Mouse (Mus musculus) embryonic facial prominence, embryonic 12.5 days (tissue): ENCODE results near the gene Zfp866. TPM values are rescaled to one million over a fixed set of nuclear protein-coding genes. Genes with fewer than 3 reads are reported as not detected.

ENCODE experiments used
- ATAC-seq: fragments of 200-750 bp; cut with Nextera tagmentation; 2 replicates; pipeline ENCODE4 v1.8.0; 2017; ENCODE audit not compliant: insufficient number of reproducible peaks, insufficient read depth, low FRiP score, low TSS enrichment
- H3K27ac ChIP-seq: fragments of 300-500 bp; sonication (generic); 2 replicates; pipeline ENCODE4 v1.5.1; 2016; ENCODE audit warnings: mild to moderate bottlenecking
- H3K27me3 ChIP-seq: fragments of 300-500 bp; sonication (generic); 2 replicates; pipeline ENCODE4 v1.6.1; 2016; ENCODE audit warnings: mild to moderate bottlenecking, moderate library complexity
- H3K36me3 ChIP-seq: fragments of 300-500 bp; sonication (generic); 2 replicates; pipeline ENCODE4 v1.6.1; 2016; ENCODE audit warnings: mild to moderate bottlenecking
- H3K4me1 ChIP-seq: fragments of 300-500 bp; sonication (generic); 2 replicates; pipeline ENCODE4 v1.6.1; 2016
- H3K4me2 ChIP-seq: fragments of 300-500 bp; sonication (generic); replicated peaks from 2 replicates; pipeline ENCODE4 v1.6.1; 2016; ENCODE audit warnings: mild to moderate bottlenecking, moderate library complexity
- H3K4me3 ChIP-seq: fragments of 300-500 bp; sonication (generic); 2 replicates; pipeline ENCODE4 v1.5.1; 2016; ENCODE audit warnings: mild to moderate bottlenecking
- H3K9ac ChIP-seq: fragments of 300-500 bp; sonication (generic); 2 replicates; pipeline ENCODE4 v1.6.1; 2016; ENCODE audit warnings: mild to moderate bottlenecking, moderate library complexity
- H3K9me3 ChIP-seq: fragments of 300-500 bp; sonication (generic); 2 replicates; pipeline ENCODE4 v1.6.1; 2016; ENCODE audit warnings: mild to moderate bottlenecking, moderate library complexity
- WGBS: fragments of 180-500 bp; shearing (Covaris S2); methylation state at CpG from one replicate; pipeline ENCODE4 v1.1.7; 2016; 5-methylcytosine and 5-hydroxymethylcytosine counted together
- polyA plus RNA-seq: library from polyadenylated mRNA; unstranded; fragments of >200 nt; fragmentation: Nextera tagmentation; extraction: Ambion mirVana; gene quantifications from 2 replicates; pipeline ENCODE4 v1.2.1, GENCODE M21; 2016

The Zfp866 gene
- 38.9 and 42.6 TPM in 2 replicates for polyA plus RNA-seq

DNA sequence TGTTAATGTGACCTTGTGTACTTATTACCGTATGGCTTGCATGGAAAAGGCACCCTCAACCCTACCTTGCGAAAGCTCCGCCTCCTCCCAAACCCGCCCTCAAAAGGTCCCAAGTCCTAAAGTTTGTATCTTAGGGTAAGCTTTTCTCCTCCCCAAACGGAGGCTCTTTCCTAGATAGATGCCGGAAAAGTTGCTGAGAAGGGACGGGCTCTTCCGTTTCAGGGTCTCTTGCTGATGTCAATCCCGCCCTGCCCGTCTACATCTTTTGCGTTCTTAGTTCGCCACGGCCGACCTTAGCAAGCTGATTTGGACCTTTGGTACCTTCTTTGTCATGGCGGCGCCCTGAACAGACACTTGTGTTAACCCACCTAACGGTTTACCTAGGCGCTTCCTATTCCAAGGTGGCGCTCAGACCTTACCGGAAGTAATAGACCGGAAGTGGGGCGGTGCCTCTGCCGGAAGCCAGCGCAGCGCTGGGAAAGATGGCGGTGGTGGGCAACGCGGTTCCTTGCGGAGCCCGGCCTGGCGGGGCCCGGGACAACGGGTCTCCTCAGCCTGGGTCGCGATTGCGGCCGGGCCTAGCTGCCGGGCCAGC is at the start of gene Zfp866, which contains the start of gene Atp13a1:
Zfp866 (minus strand) TSS at position 406 of the 595 bp plus-strand sequence.
Atp13a1 (plus strand) TSS at position 391 of the 595 bp plus-strand sequence.
- peak within 1 kb of the TSS; percentile 63 for H3K27ac ChIP-seq
- WGBS: under 1% methylated on average over 38 of the region's 38 CpGs
- H3K9ac ChIP-seq: peak within 1 kb of the TSS; percentile 89
- H3K4me1 ChIP-seq: peaks cover 11% of the 10 kb centered on the region
- H3K4me2 ChIP-seq: peak within 1 kb of the TSS; percentile 51
- peak within 1 kb of the TSS; percentile 99 for H3K4me3 ChIP-seq
- no peaks in the 10 kb centered on the region for H3K9me3 ChIP-seq
- H3K36me3 ChIP-seq: peaks cover 22% of the 10 kb centered on the region
- peak; percentile 90 for ATAC-seq
- no peaks in the 10 kb centered on the region for H3K27me3 ChIP-seq

DNA sequence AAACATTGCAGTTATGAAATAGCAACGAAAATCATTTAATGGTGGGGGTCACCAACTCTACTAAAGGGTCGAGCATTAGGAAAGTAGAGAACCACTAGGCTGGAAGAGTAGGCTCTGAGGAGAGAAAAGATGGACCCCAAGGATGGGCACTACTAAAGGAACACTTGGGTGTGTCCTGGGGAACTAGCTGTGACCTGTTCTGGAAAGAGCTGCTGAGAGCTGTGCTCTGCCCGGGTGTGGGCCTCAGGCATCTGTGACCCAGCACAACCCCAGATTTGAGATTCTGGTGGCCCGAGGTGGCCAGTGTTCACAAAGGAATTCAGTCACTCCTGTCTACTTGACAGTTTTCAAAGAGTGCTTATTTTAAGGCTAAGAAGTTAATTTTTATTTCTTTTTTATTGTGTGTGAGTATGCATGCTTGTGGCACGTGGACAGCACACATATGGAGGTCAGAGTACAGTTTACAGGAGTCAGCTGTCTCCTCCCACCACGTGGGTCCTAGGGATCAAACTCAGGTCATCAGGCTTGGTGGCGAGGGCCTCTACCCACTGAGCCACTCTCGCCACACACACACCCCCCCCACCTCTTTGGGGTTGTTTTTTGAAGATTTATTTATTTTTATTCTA is 46.2 kb upstream of the Zfp866 start:
- Histone ChIP-seq H3K9ac (no peak overlapping the region), H3K4me1 (peaks cover 5% of the 10 kb centered on the region; the same call in 1 of the 2 replicates), H3K9me3 (no peaks in the 10 kb centered on the region), H3K36me3 (no peaks in the 10 kb centered on the region), H3K4me2 (no peak overlapping the region), H3K27ac (no peak overlapping the region), H3K4me3 (no peak overlapping the region), H3K27me3 (no peaks in the 10 kb centered on the region)
- ATAC-seq: no peak
- WGBS: 76% methylated on average over 8 of the region's 8 CpGs

DNA sequence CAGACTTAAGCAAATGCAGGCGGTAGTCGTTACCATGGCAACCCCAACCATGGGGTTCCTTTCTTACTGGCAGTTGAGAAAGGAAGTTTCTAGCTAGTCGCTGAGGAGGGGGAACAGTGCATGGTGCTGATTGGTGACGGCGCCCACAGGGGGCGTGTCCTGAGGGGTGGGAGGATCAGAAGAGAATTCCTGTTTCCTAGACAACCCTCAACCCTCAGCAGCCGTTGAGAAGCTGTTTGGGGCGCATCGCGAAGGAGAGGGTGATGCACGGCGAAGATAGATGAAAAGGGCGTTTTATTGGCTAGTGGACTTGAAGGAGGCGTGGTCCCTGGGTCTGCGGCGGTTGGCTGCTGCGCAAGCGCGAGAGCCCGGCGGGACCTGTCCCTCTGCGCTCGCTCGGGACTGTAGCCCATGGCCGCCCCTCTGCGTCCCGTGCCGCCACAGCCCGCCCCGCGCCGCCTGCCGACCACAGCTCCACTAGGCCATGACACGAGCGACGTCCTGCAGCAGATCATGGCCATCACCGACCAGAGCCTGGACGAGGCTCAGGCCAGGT is 41.4 kb upstream of the Zfp866 start, which contains the start of gene Pbx4:
Pbx4 (plus strand) TSS at position 194 of the 556 bp plus-strand sequence.
- Histone ChIP-seq H3K36me3 (peaks cover 22% of the 10 kb centered on the region; the same call in 1 of the 2 replicates), H3K4me1 (peaks cover 5% of the 10 kb centered on the region; the same call in 1 of the 2 replicates), H3K9me3 (no peaks in the 10 kb centered on the region), H3K27me3 (no peaks in the 10 kb centered on the region), H3K4me3 (peak within 1 kb of the TSS; percentile 66), H3K27ac (peak within 1 kb of the TSS; percentile 61; the same call in 1 of the 2 replicates), H3K9ac (peak within 1 kb of the TSS; percentile 46; the same call in 1 of the 2 replicates), H3K4me2 (peak within 1 kb of the TSS; percentile 92)
- under 1% methylated on average over 38 of the region's 38 CpGs for WGBS
- peak; percentile 97 for ATAC-seq

DNA sequence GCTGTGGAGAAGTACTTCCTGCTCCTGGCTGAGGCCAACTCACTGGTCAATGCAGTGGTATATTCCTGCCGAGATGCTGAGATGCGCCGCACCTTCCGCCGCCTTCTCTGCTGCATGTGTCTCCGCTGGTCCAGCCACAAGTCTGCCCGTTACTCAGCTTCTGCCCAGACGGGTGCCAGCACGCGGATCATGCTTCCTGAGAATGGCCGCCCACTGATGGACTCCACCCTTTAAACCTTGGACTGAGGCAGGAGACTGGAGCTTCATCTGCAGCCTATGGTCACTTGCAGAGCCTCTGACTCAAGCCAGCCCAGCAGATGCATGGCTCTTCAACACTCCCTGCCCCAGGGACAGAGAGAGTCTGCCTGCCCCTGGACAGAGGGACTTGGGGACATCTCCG is 35.4 kb upstream of the Zfp866 start:
- Histone ChIP-seq H3K9ac (no peak overlapping the region), H3K4me1 (peaks cover 24% of the 10 kb centered on the region), H3K27ac (no peak overlapping the region), H3K27me3 (no peaks in the 10 kb centered on the region), H3K9me3 (no peaks in the 10 kb centered on the region), H3K4me2 (no peak overlapping the region), H3K4me3 (no peak overlapping the region), H3K36me3 (peaks cover 32% of the 10 kb centered on the region; the same call in 1 of the 2 replicates)
- 94% methylated on average over 12 of the region's 12 CpGs for WGBS
- ATAC-seq: no peak

DNA sequence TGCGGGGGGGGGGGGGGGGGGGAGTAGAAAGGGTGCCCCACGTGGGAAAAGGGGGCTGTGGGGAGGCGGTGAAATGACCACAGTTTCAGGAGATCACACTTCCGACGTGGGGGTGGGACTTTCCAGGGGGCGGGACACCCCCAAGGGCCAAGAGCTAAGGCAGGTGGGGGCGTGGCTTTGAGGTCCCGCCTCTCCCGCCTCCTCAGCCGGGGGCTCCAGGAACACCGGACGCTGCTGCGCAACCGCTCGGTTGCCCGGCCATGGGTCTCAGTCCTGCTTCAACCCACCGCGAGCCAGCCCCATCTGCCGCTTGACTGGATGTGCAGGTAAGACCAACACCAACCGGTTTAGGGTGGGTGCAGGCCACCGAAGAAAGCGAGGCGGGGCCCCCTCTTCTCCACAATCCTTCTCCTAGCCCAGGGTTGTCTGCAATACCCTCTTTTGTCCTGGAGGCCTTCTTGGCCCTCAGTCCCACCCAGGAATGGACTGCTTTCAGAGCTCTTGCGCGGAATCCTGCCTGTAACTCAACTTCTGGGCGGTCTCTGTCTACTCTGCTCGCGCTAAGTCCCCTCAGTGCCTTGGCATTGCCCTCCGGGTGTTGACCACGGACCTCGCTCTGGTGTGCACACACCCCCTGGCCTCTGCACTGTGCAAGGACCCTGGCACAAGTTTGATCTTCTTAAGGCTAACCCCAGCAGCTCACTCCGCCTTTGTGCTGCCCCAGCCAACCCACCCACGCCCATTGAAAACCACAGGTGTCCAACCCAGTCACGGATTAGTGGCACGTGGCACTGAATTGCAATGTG is 31.6 kb upstream of the Zfp866 start, which contains the start of gene Lpar2:
Lpar2 (plus strand) TSS at position 44 of the 806 bp plus-strand sequence.
- H3K27ac ChIP-seq: peak within 1 kb of the TSS; percentile 77
- H3K4me3 ChIP-seq: peak within 1 kb of the TSS; percentile 64
- H3K36me3 ChIP-seq: peaks cover 22% of the 10 kb centered on the region
- no peaks in the 10 kb centered on the region for H3K9me3 ChIP-seq
- no peaks in the 10 kb centered on the region for H3K27me3 ChIP-seq
- peak within 1 kb of the TSS; percentile 79 for H3K4me2 ChIP-seq
- under 1% methylated on average over 34 of the region's 35 CpGs for WGBS
- ATAC-seq: peak; percentile 79
- peaks cover 24% of the 10 kb centered on the region for H3K4me1 ChIP-seq
- H3K9ac ChIP-seq: peak within 1 kb of the TSS; percentile 68

DNA sequence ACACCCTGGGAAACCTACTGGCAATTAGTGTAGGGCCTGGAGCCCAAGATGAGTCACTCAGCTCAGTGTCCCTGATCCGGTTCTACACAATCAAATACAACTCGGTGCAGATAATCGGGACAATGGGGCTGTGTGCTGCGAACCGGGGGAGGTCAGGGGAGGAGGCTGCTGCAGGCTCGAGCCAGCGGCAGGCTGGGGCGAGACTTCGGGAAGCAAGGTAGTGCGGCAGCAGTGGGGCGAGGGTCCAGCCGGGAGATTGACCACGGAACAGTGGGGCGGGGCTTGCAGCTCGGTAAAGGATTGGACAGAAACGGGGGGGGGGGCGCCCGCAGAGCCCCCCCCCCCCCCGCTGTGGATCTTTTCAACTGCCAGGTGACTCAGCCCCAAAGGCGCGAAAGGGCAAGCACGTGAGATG is 31.0 kb upstream of the Zfp866 start:
- Histone ChIP-seq H3K27me3 (no peaks in the 10 kb centered on the region), H3K27ac (0 out of 2 replicates have a peak overlapping the region, but pooled peaks have one; percentile 77), H3K36me3 (peaks cover 25% of the 10 kb centered on the region), H3K4me2 (peak overlapping the region; percentile 79), H3K4me1 (peaks cover 24% of the 10 kb centered on the region), H3K9me3 (no peaks in the 10 kb centered on the region), H3K9ac (peak overlapping the region; percentile 68), H3K4me3 (peak overlapping the region; percentile 64)
- 2% methylated on average over 15 of the region's 22 CpGs for WGBS
- peak; percentile 44 for ATAC-seq

DNA sequence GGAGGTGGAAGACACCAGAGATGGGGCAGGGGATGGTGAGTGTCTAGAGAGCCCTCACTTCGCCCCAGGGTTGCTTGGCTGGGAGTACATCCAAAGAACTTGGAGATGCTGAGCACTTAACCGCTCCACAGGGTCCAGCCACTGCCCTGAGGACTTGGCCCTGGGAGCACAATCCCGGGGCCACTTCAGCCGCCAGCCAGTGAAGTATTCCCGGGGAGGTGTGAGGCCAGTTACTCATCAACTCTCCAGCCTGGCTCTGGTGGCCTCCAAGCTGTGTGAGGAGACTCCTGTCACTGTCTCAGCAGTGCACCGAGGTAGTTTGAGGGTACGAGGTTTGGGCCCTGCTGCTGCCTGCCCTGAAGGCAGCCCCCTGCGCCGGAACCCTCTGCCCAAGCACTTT is 29.5 kb upstream of the Zfp866 start:
- Histone ChIP-seq H3K4me3 (no peak overlapping the region), H3K4me2 (no peak overlapping the region), H3K36me3 (peaks cover 24% of the 10 kb centered on the region), H3K4me1 (peaks cover 24% of the 10 kb centered on the region), H3K9me3 (no peaks in the 10 kb centered on the region), H3K9ac (no peak overlapping the region), H3K27me3 (no peaks in the 10 kb centered on the region), H3K27ac (no peak overlapping the region)
- 86% methylated on average over 9 of the region's 9 CpGs for WGBS
- no peak for ATAC-seq

DNA sequence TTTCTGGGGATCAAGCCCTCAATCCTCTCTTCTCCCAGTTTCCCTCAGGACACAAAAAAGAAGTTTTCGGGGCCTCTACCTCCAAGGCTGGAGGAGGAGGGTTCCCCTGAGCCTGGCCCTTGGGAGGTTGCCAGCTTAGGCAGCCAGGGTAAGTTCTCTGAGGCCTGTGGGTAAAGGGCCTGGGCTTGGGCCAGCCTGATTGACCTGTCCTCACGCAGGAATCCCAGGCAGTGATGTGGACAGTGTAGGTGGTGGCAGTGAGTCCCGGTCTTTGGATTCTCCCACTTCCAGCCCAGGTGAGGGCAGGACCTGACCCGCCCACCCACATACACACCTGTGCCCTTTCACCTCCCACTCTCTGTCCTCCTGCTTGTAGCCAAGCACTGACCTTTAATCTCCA is 24.4 kb upstream of the Zfp866 start:
- H3K9me3 ChIP-seq: no peaks in the 10 kb centered on the region
- H3K4me2 ChIP-seq: no peak overlapping the region
- no peaks in the 10 kb centered on the region for H3K4me1 ChIP-seq
- peaks cover 39% of the 10 kb centered on the region for H3K36me3 ChIP-seq
- H3K27me3 ChIP-seq: no peaks in the 10 kb centered on the region
- no peak overlapping the region for H3K4me3 ChIP-seq
- no peak overlapping the region for H3K9ac ChIP-seq
- ATAC-seq: no peak
- H3K27ac ChIP-seq: no peak overlapping the region
- 94% methylated on average over 4 of the region's 4 CpGs for WGBS

DNA sequence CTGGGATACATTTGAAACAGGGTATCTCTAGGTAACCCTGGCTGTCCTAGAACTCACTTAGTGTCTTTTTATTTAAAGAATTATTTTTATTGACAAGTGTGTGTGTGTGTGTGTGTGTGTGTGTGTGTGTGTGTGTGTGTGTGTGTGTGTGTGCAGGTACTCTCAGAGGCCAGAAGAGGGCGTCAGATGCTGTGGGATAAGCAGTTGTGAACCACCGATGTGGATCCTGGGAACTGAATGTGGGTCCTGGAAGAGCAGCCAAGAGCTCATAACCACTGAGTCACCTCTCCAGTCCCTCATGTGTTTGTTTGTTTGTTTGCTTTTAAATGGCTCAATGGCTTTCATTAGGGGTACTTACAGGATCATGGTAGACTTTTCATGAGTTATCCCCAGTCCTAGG is 23.9 kb upstream of the Zfp866 start:
- H3K9me3 ChIP-seq: no peaks in the 10 kb centered on the region
- no peak overlapping the region for H3K9ac ChIP-seq
- no peak overlapping the region for H3K4me2 ChIP-seq
- 71% methylated on average over 2 of the region's 2 CpGs for WGBS
- H3K27ac ChIP-seq: no peak overlapping the region
- H3K36me3 ChIP-seq: peaks cover 39% of the 10 kb centered on the region
- ATAC-seq: no peak
- no peaks in the 10 kb centered on the region for H3K4me1 ChIP-seq
- no peak overlapping the region for H3K4me3 ChIP-seq
- H3K27me3 ChIP-seq: no peaks in the 10 kb centered on the region

DNA sequence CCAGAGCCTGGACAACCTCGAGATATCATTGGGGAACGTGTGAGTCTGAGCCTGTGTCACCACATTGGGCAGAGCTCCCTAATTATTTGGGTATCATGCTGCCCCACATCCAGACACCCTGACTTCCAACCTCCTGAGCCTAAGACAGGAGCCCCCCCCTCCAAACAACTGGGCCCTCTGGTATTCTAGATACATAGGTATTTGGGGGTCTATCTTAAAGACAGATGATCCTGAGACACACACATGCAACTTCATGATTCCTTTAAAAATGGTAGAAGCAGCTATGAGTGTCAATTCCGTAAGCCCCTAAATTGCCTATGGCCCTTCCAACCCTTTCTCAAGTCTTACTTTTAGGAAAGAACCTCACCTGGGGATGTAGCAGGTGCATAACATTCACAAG is 18.8 kb upstream of the Zfp866 start:
- no peak overlapping the region for H3K9ac ChIP-seq
- peaks cover 52% of the 10 kb centered on the region for H3K36me3 ChIP-seq
- no peak overlapping the region for H3K27ac ChIP-seq
- no peak for ATAC-seq
- H3K9me3 ChIP-seq: no peaks in the 10 kb centered on the region
- peak overlapping the region; percentile 91 for H3K4me2 ChIP-seq
- H3K27me3 ChIP-seq: no peaks in the 10 kb centered on the region
- WGBS: 60% methylated on average over 3 of the region's 3 CpGs
- no peak overlapping the region for H3K4me3 ChIP-seq
- peaks cover 7% of the 10 kb centered on the region; the same call in 1 of the 2 replicates for H3K4me1 ChIP-seq

DNA sequence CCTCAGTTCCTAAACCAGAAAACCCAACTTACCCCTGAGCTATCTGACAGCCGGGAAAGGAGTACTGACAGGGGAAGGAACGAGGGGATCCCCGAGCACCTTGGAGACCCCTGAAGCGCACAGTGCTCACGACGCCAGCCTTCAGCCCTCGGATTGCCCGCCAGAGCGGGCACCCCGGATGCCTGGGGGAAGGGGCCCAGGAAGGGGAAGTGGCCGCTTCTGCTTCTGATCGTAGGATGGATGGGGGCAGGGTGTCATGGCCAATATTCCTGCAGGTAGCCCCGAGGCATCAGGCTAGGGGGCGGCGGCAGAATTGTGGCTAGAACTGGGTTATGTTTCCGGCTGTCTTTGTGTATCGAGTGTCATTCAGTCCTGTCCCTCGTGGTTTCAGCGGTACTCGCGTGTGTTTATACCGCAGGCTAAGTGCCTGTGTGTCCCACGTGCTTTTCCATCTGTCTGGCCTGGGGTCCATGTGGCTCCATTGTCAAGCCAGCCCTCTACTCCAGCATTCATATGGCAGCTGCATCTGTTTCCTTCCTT is 18.0 kb upstream of the Zfp866 start:
- peaks cover 7% of the 10 kb centered on the region; the same call in 1 of the 2 replicates for H3K4me1 ChIP-seq
- H3K9ac ChIP-seq: peak overlapping the region; percentile 44
- WGBS: under 1% methylated on average over 23 of the region's 23 CpGs
- H3K27me3 ChIP-seq: no peaks in the 10 kb centered on the region
- no peaks in the 10 kb centered on the region for H3K9me3 ChIP-seq
- peak overlapping the region; percentile 50 for H3K4me3 ChIP-seq
- H3K36me3 ChIP-seq: peaks cover 51% of the 10 kb centered on the region
- H3K27ac ChIP-seq: 0 out of 2 replicates have a peak overlapping the region, but pooled peaks have one; percentile 37
- H3K4me2 ChIP-seq: peak overlapping the region; percentile 91
- 0 out of 2 replicates have a peak, but pooled peaks have one; percentile 19 for ATAC-seq
